Mouse (Mus musculus): Measurements from ENCODE around the gene Samd14.

- TF ChIP-seq GATA1 (IDR thresholded peaks at IDR 0.05; ENCODE audit: low read length), result no peak
- TF ChIP-seq TAL1 (IDR thresholded peaks at IDR 0.05; ENCODE audit: low read length), result no peak
These were observed 23.9 kb upstream of the Samd14 start for GRCm38 (mm10) chr11:94985822-94986221.

All from erythroblast, embryonic 14.5 days (primary cell).